Mouse (Mus musculus) liver, embryonic 14.5 days (tissue): ENCODE data around the gene Utrn.

ENCODE experiments used
- CTCF ChIP-seq: IDR thresholded peaks from 2 replicates; pipeline ENCODE4 v1.5.1; 2016; ENCODE audit warnings: antibody characterized with exemption, low read depth, control low read depth
- EP300 ChIP-seq: IDR thresholded peaks from 2 replicates; pipeline ENCODE4 v1.6.1; 2016; ENCODE audit warnings: antibody characterized with exemption, low read depth

- TF ChIP-seq CTCF (no peak), EP300 (no peak)
These were observed 147.1 kb downstream of the Utrn start for GRCm38 (mm10) chr10:12722111-12722510.
